Mouse (Mus musculus): ENCODE results near the gene Rraga. TPM values are rescaled to one million over a fixed set of nuclear protein-coding genes. Genes with fewer than 3 reads are reported as not detected.

Gene Rraga
- polyA plus RNA-seq, 1 experiment from 2014 or later = 126 TPM

DNA sequence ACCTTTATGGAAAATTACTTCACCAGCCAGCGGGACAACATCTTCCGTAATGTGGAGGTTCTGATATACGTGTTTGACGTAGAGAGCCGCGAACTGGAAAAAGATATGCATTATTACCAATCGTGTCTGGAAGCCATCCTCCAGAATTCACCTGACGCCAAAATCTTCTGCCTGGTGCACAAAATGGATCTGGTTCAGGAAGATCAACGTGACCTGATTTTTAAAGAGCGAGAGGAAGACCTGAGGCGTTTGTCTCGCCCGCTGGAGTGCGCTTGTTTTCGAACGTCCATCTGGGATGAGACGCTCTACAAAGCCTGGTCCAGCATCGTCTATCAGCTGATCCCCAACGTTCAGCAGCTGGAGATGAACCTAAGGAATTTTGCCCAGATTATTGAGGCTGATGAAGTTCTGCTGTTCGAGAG lies 663 bp downstream of the Rraga start:
- Histone ChIP-seq H3K36me3 (ENCODE audit: control insufficient read depth, insufficient read depth, low read length) (peaks cover 17% of the 10 kb centered on the region), H3K27ac (ENCODE audit: low read depth, low read length) (peak overlapping the region; percentile 96), H3K9me3 (replicated peaks; ENCODE audit: control insufficient read depth, low read length) (no peaks in the 10 kb centered on the region), H3K4me3 (ENCODE audit: low read depth, low read length) (peak overlapping the region; percentile 89), H3K9ac (ENCODE audit: low read length) (peak overlapping the region; percentile 98), H3K4me2 (ENCODE audit: low read length) (peak overlapping the region; percentile 88), H3K4me1 (ENCODE audit: control insufficient read depth, insufficient read depth, low read length) (peaks cover 14% of the 10 kb centered on the region), H3K27me3 (replicated peaks; ENCODE audit: control insufficient read depth, insufficient read depth, low read length) (no peaks in the 10 kb centered on the region)
- peak; percentile 2; the same call in 1 of the 2 replicates for ATAC-seq
- DNase-seq (ENCODE audit: low spot score) = peak; percentile 61
- WGBS = under 1% methylated on average over 20 of the region's 20 CpGs

DNA sequence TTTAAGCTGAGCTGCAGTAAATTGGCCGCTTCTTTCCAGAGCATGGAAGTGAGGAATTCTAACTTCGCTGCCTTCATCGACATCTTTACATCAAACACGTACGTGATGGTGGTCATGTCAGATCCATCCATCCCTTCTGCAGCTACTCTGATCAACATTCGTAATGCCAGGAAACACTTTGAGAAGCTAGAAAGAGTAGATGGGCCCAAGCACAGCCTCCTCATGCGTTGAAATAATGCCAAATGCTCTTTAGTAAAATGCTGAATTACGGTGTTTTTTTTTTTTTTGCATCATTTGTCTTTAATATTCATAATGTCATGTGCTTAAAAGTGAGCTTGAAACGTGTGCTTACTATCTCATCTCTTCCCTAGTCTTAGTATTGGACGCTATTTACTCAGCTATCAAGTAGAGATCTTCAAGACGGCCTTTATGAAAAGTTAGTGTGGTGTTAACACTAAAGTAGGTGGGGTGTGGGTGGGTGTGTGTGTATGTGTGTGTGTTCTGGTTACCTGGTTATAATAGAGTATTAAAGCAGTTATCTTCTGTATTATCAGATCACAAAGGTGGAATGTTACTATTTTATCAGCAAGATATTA lies 1.3 kb downstream of the Rraga start:
- Histone ChIP-seq H3K9me3 (replicated peaks; ENCODE audit: control insufficient read depth, low read length) (no peaks in the 10 kb centered on the region), H3K36me3 (ENCODE audit: control insufficient read depth, insufficient read depth, low read length) (peaks cover 17% of the 10 kb centered on the region), H3K4me3 (ENCODE audit: low read depth, low read length) (peak overlapping the region; percentile 89), H3K4me1 (ENCODE audit: control insufficient read depth, insufficient read depth, low read length) (peaks cover 14% of the 10 kb centered on the region), H3K9ac (ENCODE audit: low read length) (peak overlapping the region; percentile 98), H3K27me3 (replicated peaks; ENCODE audit: control insufficient read depth, insufficient read depth, low read length) (no peaks in the 10 kb centered on the region), H3K4me2 (ENCODE audit: low read length) (peak overlapping the region; percentile 88), H3K27ac (ENCODE audit: low read depth, low read length) (0 out of 2 replicates have a peak overlapping the region, but pooled peaks have one; percentile 96)
- no peak for ATAC-seq
- 8% methylated on average over 11 of the region's 11 CpGs for WGBS
- DNase-seq (ENCODE audit: low spot score) = no peak

DNA sequence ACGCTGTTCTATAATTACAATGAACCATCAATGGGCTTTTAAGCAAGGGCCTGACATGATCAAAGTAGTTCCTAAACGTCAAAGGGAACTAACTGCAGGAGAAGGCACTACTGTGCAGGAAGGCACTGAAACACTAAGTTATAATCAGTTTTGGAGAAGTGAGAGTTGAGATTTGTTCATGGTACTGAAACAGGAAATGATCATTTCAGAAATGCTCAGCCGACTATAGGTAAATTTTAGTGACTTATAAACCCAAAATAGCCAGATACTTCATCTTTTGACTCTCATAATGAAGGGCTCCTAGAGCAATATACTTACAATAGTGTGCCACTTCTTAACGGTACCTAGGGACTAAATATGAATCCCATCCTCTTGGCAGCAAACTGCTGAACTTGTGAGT lies 4.6 kb downstream of the Rraga start:
- peaks cover 10% of the 10 kb centered on the region for H3K4me1 ChIP-seq (ENCODE audit: control insufficient read depth, insufficient read depth, low read length)
- DNase-seq (ENCODE audit: low spot score) (no peak), ATAC-seq (no peak)
- no peak overlapping the region for H3K27ac ChIP-seq (ENCODE audit: low read depth, low read length)
- peaks cover 43% of the 10 kb centered on the region for H3K36me3 ChIP-seq (ENCODE audit: control insufficient read depth, insufficient read depth, low read length)
- no peak overlapping the region for H3K4me3 ChIP-seq (ENCODE audit: low read depth, low read length)
- H3K9ac ChIP-seq (ENCODE audit: low read length) = no peak overlapping the region
- H3K9me3 ChIP-seq (replicated peaks; ENCODE audit: control insufficient read depth, low read length) = no peaks in the 10 kb centered on the region
- 43% methylated on average over 4 of the region's 4 CpGs for WGBS
- no peak overlapping the region for H3K4me2 ChIP-seq (ENCODE audit: low read length)
- H3K27me3 ChIP-seq (replicated peaks; ENCODE audit: control insufficient read depth, insufficient read depth, low read length) = no peaks in the 10 kb centered on the region

DNA sequence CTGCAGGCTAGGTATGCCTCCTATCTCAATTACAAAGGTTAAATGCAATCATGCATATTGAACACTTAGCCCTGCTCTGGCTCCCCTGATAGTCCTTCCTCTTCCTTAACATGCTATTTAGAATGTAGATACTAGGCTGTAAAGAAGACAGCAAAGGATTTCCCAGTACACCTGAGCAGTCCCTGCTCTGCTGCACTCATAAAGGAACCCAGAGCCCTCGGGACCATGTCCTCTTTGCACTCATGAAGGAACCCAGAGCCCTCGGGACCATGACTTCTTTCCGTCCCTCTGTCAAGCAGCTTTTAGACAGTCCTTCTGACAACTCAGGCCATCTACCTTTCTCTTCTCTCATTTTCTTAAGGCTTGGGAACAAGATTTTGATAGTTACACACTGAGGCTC lies 5.1 kb downstream of the Rraga start:
- Histone ChIP-seq H3K4me2 (ENCODE audit: low read length) (no peak overlapping the region), H3K4me3 (ENCODE audit: low read depth, low read length) (no peak overlapping the region), H3K27me3 (replicated peaks; ENCODE audit: control insufficient read depth, insufficient read depth, low read length) (no peaks in the 10 kb centered on the region), H3K9me3 (replicated peaks; ENCODE audit: control insufficient read depth, low read length) (no peaks in the 10 kb centered on the region), H3K36me3 (ENCODE audit: control insufficient read depth, insufficient read depth, low read length) (peaks cover 48% of the 10 kb centered on the region), H3K27ac (ENCODE audit: low read depth, low read length) (no peak overlapping the region), H3K4me1 (ENCODE audit: control insufficient read depth, insufficient read depth, low read length) (peaks cover 10% of the 10 kb centered on the region), H3K9ac (ENCODE audit: low read length) (no peak overlapping the region)
- 84% methylated on average over 3 of the region's 3 CpGs for WGBS
- ATAC-seq (no peak), DNase-seq (ENCODE audit: low spot score) (no peak)

DNA sequence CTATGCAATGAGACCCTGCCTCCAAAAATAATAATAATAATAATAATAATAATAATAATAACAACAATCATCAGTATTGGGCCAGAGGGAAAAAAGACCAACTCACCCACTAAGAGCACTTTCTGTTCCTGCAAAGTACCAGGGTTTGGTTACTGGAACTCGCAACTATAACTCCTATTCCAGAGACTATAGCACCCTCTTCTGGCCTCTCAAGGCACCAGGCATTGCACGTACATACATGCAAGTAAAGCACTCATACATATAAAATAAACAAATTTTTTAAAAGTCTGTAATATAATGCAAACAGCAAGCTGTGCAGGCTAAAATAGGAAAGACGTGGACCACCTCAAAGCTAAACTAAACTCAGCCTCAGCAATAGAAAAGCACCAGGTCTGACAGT lies 12.8 kb downstream of the Rraga start:
- Histone ChIP-seq H3K27me3 (replicated peaks; ENCODE audit: control insufficient read depth, insufficient read depth, low read length) (no peaks in the 10 kb centered on the region), H3K4me2 (ENCODE audit: low read length) (no peak overlapping the region), H3K9me3 (replicated peaks; ENCODE audit: control insufficient read depth, low read length) (no peaks in the 10 kb centered on the region), H3K27ac (ENCODE audit: low read depth, low read length) (no peak overlapping the region), H3K9ac (ENCODE audit: low read length) (no peak overlapping the region), H3K4me3 (ENCODE audit: low read depth, low read length) (no peak overlapping the region), H3K36me3 (ENCODE audit: control insufficient read depth, insufficient read depth, low read length) (peaks cover 55% of the 10 kb centered on the region), H3K4me1 (ENCODE audit: control insufficient read depth, insufficient read depth, low read length) (no peaks in the 10 kb centered on the region)
- ATAC-seq (no peak), DNase-seq (ENCODE audit: low spot score) (peak; percentile 28)
- 84% methylated on average over 3 of the region's 3 CpGs for WGBS

DNA sequence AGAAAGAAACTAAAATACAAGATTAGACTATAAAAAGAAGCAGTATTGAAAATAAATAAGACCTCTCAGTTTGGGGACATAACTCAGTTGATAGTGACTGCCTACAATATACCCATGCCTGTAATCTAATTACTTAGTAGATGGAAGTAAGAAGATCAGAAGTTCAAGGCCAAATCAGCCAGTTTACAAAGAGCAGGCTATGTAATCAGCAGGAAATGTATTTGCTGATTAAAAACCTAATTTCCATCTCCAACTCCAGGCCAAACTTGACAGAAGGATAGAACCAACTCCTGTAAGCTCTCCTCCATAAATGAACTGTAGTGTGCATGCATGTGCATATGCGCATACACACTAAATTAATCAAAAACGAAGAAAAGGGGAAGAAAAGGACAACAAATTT lies 15.8 kb downstream of the Rraga start:
- WGBS = 97% methylated on average over 2 of the region's 2 CpGs
- H3K36me3 ChIP-seq (ENCODE audit: control insufficient read depth, insufficient read depth, low read length) = peaks cover 34% of the 10 kb centered on the region
- ATAC-seq = no peak

DNA sequence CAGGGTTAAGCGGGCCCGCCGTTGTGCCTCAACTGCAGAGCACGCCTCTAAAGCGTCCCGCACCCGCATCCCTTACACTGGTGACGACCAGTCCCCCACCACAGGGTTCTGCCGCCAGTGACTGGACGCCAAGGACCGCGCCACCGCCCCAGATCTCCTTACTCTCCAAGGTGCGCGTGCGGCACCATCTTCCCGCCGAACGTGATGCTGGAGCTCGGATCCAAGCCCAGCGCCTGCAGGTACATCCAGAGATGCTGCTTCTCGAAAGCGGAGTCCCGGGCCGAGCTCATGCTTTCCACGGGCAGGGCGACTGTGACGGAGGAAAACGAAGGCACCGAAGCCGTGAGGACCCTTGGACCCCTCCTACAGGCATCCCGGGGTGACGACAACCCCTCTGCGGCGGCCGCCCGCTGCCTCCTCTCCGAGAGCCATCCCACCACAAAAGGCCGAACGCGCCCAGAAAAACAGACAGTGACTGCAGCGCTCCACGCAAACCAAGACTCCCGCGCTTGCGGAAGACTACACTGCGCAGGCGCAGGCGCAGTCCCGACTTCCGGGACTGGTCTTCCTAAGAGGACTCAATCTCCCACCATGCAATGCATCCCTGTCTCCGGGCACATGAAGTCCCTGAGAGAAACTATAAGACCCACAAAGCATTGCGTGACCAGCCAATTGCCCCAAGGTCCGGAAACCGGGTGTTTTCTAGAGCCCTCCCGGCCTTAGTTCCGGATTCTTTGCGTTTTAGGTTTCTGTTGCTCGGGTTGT lies 36.2 kb downstream of the Rraga start, which contains the start of gene Haus6:
Gene Haus6 (minus strand): TSS at position 532 of the 765 bp plus-strand sequence.
- peaks cover 5% of the 10 kb centered on the region for H3K4me1 ChIP-seq (ENCODE audit: control insufficient read depth, insufficient read depth, low read length)
- DNase-seq (ENCODE audit: low spot score) (peak; percentile 99), ATAC-seq (peak; percentile 99)
- H3K36me3 ChIP-seq (ENCODE audit: control insufficient read depth, insufficient read depth, low read length) = 0 out of 2 replicates have a peak, but pooled peaks cover 4% of the 10 kb centered on the region
- H3K4me3 ChIP-seq (ENCODE audit: low read depth, low read length) = peak within 1 kb of the TSS; percentile 86
- under 1% methylated on average over 59 of the region's 59 CpGs for WGBS
- H3K27ac ChIP-seq (ENCODE audit: low read depth, low read length) = 0 out of 2 replicates have a peak within 1 kb of the TSS, but pooled peaks have one; percentile 5
- H3K4me2 ChIP-seq (ENCODE audit: low read length) = peak within 1 kb of the TSS; percentile 85
- H3K9me3 ChIP-seq (replicated peaks; ENCODE audit: control insufficient read depth, low read length) = no peaks in the 10 kb centered on the region
- H3K27me3 ChIP-seq (replicated peaks; ENCODE audit: control insufficient read depth, insufficient read depth, low read length) = no peaks in the 10 kb centered on the region
- H3K9ac ChIP-seq (ENCODE audit: low read length) = peak within 1 kb of the TSS; percentile 77

More for the DNA sequence above, 15.8 kb downstream of the Rraga start:
- DNase-seq (ENCODE audit: low spot score) = no peak
- no peaks in the 10 kb centered on the region for H3K9me3 ChIP-seq (replicated peaks; ENCODE audit: control insufficient read depth, low read length)
- H3K4me1 ChIP-seq (ENCODE audit: control insufficient read depth, insufficient read depth, low read length) = no peaks in the 10 kb centered on the region
- no peak overlapping the region for H3K27ac ChIP-seq (ENCODE audit: low read depth, low read length)
- no peak overlapping the region for H3K4me3 ChIP-seq (ENCODE audit: low read depth, low read length)
- H3K9ac ChIP-seq (ENCODE audit: low read length) = no peak overlapping the region
- no peaks in the 10 kb centered on the region for H3K27me3 ChIP-seq (replicated peaks; ENCODE audit: control insufficient read depth, insufficient read depth, low read length)
- no peak overlapping the region for H3K4me2 ChIP-seq (ENCODE audit: low read length)

DNA sequence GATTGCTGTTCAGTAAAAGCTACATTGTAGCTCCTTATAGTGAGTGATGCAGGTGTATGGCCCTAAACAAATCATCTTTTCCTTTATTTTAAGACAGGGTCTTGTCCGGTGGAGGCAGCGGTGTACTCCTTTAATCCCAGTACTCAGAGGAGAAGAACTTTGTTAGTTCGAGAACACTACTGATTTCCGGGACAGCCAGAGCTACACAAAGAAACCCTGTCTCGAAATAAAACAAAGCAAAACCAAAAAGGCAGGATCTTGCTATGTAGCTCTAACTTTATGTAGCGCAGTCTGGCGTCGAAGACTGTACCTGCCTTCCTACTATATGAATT lies 36.8 kb downstream of the Rraga start:
- ATAC-seq (no peak; the same call in 1 of the 2 replicates), DNase-seq (ENCODE audit: low spot score) (no peak)
- Histone ChIP-seq H3K4me3 (ENCODE audit: low read depth, low read length) (peak overlapping the region; percentile 86), H3K27me3 (replicated peaks; ENCODE audit: control insufficient read depth, insufficient read depth, low read length) (no peaks in the 10 kb centered on the region), H3K36me3 (ENCODE audit: control insufficient read depth, insufficient read depth, low read length) (0 out of 2 replicates have a peak, but pooled peaks cover 1% of the 10 kb centered on the region), H3K9me3 (replicated peaks; ENCODE audit: control insufficient read depth, low read length) (no peaks in the 10 kb centered on the region), H3K27ac (ENCODE audit: low read depth, low read length) (no peak overlapping the region), H3K9ac (ENCODE audit: low read length) (peak overlapping the region; percentile 47; the same call in 1 of the 2 replicates), H3K4me1 (ENCODE audit: control insufficient read depth, insufficient read depth, low read length) (peaks cover 5% of the 10 kb centered on the region), H3K4me2 (ENCODE audit: low read length) (peak overlapping the region; percentile 85)
- 41% methylated on average over 8 of the region's 8 CpGs for WGBS

DNA sequence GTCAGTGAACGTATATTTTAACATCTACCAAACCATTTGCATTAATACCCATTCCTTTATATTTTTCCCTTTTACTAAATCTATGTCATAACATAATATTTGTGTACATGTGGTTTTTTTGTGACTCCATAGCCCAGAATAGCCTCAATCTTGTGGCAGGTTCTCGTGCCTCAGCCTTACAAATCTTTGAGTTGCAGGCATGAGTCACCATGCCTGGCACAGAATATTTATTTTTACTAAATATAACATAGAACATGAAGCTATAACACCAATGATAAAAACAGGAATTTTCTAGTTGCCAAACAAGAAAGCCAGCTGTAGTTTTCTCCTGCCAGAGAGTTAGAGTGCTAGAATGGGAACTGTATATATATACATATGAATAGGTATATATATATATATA lies 45.0 kb downstream of the Rraga start:
- ATAC-seq = no peak
- no peak for DNase-seq (ENCODE audit: low spot score)
- H3K4me2 ChIP-seq (ENCODE audit: low read length) = no peak overlapping the region
- no peaks in the 10 kb centered on the region for H3K9me3 ChIP-seq (replicated peaks; ENCODE audit: control insufficient read depth, low read length)
- no peaks in the 10 kb centered on the region for H3K4me1 ChIP-seq (ENCODE audit: control insufficient read depth, insufficient read depth, low read length)
- H3K9ac ChIP-seq (ENCODE audit: low read length) = no peak overlapping the region
- H3K27ac ChIP-seq (ENCODE audit: low read depth, low read length) = no peak overlapping the region
- WGBS = 79% methylated on average over 2 of the region's 2 CpGs
- H3K36me3 ChIP-seq (ENCODE audit: control insufficient read depth, insufficient read depth, low read length) = no peaks in the 10 kb centered on the region
- no peak overlapping the region for H3K4me3 ChIP-seq (ENCODE audit: low read depth, low read length)
- H3K27me3 ChIP-seq (replicated peaks; ENCODE audit: control insufficient read depth, insufficient read depth, low read length) = no peaks in the 10 kb centered on the region
